Mouse (Mus musculus) lung, adult 2 months (tissue): Measurements from ENCODE around the gene Pla1a.

ENCODE experiments used
- CTCF ChIP-seq: fragments of 200-500 bp; IDR thresholded peaks from 2 replicates; pipeline ENCODE4 v1.5.1; 2011; ENCODE audit warnings: mild to moderate bottlenecking, low read length, control low read depth; ENCODE audit not compliant: insufficient read depth
- POLR2A ChIP-seq: fragments of 200-500 bp; IDR thresholded peaks from 2 replicates; pipeline ENCODE4 v1.6.1; 2011; ENCODE audit warnings: low read depth, mild to moderate bottlenecking, control low read depth, low read length, borderline replicate concordance; ENCODE audit errors: extremely low read depth

GRCm38 (mm10) chr16:38372876-38373275 is 60.1 kb downstream of the Pla1a start:
- TF ChIP-seq CTCF (no peak), POLR2A (no peak)
